Mouse (Mus musculus): ENCODE measurements around the gene Pdcd7.
"Not testable (repeated sequence)": the region's sequence is repeated elsewhere in the genome, so short reads cannot be mapped to it uniquely, and the experiment has no call there.

The Pdcd7 gene

DNA sequence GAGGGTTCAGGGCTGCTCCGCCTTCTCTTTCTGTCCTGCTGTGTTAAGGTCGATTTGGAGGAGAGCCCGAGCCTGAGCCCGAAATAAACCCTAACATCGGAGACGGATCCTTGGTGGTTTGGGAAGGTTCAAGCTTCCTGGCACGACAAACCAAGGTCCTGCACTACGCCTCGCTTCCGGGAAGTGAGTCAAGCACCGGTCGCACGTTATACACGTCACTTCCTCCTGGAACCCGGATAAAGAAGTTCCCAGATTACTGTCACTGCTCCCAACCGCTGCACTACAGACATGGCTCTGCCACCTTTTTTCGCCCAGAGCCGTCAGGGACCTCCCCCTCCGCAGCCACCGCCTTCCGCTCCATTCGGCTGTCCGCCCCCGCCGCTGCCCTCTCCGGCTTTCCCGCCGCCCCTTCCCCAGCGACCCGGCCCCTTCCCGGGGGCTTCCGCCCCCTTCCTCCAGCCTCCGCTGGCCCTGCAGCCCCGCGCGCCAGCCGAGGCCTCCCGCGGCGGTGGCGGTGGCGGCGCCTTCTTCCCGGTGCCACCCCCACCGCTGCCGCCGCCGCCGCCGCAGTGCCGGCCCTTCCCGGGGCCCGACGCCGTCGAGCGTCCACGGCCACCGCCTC, at the start of gene Pdcd7:
TSS of gene Pdcd7 (plus strand) at position 251 of the 622 bp plus-strand sequence.
- DNase-seq (ENCODE audit: low spot score in 2 of 2): peak; percentile 89 to 93

DNA sequence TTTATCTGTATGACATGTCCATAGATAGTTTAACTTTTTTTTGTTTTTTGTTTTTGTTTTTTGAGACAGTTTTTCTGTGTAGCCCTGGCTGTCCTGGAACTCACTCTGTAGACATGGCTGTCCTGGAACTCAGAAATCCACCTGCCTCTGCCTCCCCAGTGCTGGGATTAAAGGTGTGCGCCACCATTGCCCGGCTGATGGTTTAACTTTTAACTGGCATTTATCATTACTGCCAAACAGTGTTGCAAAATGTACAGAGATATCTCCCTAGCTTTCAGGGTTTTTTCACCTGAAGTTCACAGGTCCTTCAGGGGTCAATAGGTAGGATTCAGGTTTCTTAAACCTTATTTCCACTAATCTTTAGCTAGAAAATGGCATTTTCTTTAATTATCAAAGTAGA, 48.8 kb upstream of the Pdcd7 start:
- DNase-seq (ENCODE audit: low spot score in 2 of 2): no peak

DNA sequence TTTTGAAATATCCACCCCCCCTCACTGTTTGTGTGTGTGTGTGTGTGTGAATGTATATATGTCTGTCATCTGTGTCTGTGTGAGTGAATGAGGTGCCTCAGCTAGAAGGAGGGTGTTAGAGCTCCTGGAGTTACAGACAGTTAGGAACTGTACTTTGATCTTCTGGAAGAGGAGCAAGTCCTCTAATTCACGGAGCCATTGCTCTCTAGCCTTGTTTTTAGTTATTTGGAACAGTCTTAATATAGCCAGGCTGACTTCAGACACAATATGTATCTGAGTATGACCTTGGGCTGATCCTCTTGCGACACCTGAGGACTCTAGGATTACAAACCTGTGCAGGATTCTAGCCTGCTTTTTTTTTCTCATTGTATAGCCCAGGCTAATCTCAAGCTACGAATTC, 47.1 kb upstream of the Pdcd7 start:
- no peak for DNase-seq (ENCODE audit: low spot score in 2 of 2)

DNA sequence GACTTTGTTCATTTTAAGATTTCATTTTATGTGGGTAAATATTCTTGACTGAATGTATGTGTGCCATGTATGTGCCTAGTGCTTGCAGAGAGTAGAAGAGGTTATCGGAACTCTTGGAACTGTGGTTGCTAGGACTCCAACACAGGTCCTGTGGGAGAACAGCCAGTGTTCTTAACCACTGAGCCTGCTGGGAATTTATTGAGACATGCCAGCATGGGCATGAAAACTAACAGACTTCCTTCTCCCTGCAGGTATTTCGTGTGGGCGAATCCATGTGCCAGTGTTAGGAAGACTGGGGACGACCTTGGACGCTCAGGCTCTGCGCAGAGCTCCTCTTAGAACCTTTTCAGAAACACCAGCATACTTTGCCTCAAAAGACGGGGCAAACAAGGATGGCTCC, 46.3 kb upstream of the Pdcd7 start:
- DNase-seq (ENCODE audit: low spot score in 2 of 2): no peak

DNA sequence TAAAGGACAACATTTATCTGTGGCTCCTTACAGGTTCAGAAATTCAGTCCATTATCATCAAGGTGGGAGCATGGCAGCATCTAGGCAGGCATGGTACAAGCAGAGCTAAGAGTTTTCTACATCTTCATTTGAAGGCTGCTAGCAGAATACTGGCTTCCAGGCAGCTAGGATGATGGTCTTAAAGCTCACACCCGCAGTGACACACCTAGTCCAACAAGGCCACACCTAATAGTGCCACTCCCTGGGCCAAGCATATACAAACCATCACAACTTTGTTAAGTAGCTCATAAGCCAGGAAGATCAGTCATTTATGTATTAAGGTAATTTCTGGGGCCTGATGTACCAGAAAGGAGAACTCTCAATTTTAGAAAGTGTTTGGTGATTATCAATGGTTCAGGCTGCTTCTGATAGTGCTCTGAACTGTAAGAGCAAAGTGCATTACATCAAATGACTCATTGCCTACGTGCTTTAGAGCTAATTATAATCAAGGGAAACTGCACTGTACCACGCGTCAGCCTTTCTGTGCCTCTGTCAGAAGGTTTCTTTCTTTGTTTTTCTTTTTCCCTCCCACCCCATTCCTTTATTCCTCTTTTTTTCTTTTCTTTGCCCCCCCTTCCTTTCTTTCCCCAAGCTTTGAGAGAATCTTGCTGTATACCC, 43.4 kb upstream of the Pdcd7 start:
- DNase-seq (ENCODE audit: low spot score in 2 of 2): no peak

DNA sequence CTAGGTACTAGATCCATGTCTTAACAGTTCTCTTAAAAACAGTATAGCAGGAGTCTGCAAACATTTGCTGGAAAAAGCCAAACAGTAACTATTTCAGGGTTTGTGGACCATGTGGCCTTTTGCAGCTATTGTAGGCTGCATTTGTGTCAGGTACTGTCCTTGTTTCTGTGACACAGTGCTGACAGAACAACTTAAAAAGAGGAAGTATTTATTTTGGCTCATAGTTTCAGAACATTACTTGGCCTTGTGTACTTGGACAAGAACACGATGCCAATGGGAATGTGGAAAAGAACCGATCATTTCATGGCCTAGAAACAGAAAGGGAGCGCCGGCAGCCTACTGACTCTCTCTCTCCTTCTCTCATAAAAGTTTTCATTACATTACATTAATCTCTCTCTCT, 42.3 kb upstream of the Pdcd7 start:
- DNase-seq (ENCODE audit: low spot score in 2 of 2): no peak

DNA sequence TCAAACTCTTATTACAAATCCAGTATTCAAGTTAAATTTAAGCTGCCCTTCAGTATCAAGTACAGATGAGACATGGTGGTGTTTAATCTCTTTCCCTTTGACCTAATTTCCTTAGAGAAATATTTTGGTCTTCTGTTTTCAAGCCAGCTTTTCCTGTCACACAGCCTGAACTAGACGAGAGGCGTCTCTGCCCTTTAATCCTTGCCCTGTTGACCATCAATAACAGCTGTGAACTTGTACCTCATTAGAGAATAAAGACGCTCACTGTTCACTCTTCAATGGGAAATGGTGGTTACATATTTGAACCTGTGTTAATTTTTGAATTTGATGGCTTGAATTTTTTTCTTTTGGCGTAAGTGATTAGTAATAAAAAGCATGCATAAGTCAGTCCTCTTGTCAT, 41.6 kb upstream of the Pdcd7 start:
- DNase-seq (ENCODE audit: low spot score in 2 of 2): no peak

DNA sequence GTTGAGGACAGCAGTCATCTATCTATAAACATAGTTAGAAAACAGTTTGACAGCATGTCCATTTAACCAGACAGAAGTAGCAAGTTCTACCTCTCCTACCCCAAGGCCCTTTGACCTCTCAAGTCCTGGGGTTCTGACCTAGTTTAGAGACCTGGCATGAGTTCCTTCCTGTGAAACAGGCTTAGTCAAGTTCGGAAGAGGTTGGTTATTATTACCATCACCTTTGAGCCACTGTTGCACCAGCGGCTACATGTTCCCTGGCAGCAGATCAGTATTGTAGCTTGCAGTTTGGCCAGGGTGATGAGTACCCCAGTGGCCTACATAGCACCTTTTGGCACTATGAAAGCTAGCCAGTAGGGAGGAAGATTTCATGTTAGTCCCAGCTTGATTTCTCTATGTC, 39.2 kb upstream of the Pdcd7 start:
- DNase-seq (ENCODE audit: low spot score in 2 of 2): no peak

DNA sequence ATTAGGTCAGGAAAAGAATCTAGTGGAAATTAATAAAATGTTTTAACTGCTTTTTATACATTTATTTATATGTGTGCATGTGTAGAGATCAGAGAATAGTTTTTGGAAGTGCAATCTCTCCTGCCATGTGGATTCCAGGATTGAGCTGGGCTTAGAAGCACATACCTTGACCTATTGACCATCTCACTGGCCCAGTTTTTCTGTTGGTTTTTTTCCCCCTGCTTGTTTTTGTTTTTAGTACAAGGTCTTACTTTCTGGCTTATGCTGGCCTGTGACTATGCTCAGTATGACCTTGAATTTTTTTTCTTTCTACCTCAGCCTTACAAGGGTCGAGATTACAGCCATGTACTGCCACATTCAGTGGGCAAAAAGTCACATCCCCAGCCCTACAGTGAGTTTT, 37.9 kb upstream of the Pdcd7 start:
- DNase-seq (ENCODE audit: low spot score in 2 of 2): no peak

DNA sequence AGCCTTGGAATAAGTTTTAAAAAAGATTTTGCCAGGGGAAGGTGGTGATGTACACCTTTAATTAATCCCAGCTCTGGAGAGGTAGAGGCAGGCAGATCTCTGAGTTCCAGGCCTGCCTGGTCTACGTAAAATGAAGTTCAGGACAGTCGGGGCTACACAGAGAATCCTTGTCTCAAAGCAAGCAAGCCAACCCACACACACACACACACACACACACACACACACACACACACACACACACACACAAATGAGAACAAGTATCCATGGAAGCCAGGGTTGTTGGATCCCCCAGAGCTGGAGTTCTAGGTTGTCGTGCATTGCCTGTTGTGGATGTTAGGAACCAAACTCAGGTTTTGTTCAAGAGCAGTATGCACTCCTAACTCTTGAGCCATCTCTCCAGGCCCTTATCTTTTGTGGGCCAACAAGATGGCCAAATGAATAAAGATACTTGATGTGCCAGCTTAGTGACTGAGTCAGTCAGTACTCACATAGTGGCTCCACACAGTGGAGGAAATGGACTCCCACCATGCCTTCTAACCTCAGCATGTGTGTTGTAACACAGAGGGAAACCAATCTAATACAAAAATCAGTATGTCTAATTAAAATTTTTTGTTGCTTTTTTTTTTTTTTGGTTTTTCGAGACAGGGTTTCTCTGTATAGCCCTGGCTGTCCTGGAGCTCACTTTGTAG, 33.1 kb upstream of the Pdcd7 start:
- no peak for DNase-seq (ENCODE audit: low spot score in 2 of 2)

DNA sequence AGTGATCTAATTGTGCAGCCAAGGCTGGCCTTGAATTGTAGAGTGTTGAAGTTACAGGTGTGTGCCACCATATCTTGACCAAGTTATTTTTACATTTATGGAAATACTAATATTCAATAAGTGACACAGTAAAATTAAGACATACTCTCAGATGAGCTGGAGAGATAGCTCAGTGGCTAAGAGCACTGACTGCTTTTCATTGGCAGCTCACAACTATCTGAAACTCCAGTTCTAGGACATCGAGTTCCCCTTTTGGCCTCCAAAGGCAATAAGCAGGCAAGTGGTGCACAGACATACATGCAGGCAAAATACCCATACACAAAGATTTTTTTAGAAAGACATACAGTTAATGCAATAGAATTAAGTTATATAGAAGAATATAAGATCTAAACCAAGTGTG, 32.1 kb upstream of the Pdcd7 start:
- no peak for DNase-seq (ENCODE audit: low spot score in 2 of 2)

DNA sequence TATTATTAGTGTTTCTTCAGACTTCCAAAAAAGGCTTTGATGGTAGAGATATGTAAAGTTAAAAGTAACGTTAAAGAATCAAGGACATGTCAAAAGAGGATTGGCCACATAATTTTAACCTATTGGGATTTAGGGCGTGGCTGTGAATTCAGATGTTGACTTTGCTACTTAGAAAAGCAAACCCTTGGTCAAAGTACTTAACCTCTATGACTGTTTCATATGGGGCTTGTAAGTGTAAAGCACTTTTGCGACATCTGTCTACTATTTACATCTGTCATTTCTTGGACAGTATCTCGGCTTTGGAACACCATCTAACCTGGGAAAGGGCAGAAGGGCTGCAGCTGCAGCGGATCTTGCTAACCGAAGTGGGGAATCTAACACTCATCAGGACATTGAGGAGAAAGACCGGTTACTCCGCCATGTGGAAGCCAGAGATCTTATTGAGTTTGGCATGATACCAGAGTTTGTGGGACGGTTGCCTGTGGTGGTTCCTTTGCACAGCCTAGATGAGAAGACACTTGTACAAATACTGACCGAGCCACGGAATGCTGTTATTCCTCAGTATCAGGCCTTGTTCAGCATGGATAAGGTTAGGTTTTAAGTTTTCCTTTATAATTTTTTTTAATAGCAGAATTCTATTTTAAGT, 23.5 kb upstream of the Pdcd7 start:
- no peak for DNase-seq (ENCODE audit: low spot score in 2 of 2)

DNA sequence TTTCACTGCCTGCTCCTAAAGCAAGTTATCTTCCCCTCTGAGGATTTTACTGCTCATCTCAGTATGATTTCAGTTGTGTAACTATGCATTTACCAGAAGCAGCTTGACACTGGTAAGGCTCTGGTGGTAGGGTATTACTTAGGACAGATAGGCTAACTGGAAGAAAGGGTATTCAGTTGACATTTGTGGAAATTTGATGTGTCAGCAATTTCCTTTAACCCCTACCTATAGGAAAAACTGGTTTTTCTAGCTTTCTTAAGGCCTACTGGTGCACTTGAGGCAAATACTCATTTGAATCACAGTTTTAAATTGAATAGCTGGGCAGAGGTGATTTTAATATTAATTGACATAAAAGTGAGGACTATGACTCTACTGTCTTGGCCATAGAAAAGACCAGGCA, 19.9 kb upstream of the Pdcd7 start:
- no peak for DNase-seq (ENCODE audit: low spot score in 2 of 2)

DNA sequence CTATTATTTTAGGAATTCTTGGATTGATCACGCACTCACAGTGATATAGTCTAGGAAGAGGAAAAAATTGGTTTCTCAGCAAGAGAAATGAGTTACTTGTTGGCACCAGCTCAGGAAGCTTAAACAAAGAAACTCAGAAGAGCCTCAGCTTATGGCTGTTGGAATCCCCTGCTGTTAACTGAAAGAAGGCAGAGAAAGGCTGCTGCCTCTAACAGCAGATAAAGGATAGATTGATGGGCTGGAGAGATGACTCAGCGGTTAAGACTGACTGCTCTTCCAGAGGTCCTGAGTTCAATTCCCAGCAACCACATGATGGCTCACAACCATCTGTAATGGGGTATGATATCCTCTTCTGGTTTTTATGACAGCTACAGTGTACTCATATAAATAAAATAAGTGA, 18.5 kb upstream of the Pdcd7 start:
- no peak for DNase-seq (ENCODE audit: low spot score in 2 of 2)

DNA sequence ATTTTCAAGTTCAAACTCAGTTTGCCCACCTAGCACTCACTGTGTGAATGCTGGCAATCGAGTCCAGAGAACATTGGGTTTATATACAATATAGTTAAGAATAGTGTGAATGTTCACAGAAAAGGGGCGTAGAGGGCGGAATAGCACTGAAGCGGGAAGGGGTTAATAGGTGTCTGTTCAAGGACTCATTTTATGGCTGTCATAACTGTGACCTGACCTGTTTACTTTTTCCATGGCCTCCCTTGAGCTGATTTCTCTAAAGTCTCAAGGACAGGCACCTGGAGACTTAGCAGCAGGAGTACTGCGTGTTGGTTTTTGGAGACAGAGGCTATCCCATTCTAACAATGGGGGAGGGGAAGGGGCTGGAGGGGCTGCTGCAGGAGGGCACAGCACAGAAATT, 11.9 kb upstream of the Pdcd7 start:
- DNase-seq (ENCODE audit: low spot score in 2 of 2): no peak

DNA sequence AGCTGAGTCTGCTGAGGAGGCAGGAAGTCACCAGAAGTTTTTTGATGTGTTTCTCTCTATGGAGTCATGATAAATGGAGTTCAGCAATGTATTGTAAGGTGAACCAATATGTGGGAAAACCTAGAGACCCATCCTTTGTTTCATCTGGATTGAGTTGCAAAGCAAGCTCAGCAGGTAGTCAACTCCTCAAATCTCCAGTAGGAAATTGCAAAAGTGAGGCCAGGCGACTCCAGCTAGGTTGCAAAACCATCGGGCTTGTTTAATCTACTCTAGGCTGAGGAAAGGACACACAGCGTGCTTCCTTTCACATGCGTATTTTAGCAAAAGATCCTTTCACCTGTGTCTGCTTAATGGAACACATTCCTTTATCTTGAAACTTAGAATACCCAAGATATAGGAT, 6.8 kb upstream of the Pdcd7 start:
- no peak for DNase-seq (ENCODE audit: low spot score in 2 of 2)

DNA sequence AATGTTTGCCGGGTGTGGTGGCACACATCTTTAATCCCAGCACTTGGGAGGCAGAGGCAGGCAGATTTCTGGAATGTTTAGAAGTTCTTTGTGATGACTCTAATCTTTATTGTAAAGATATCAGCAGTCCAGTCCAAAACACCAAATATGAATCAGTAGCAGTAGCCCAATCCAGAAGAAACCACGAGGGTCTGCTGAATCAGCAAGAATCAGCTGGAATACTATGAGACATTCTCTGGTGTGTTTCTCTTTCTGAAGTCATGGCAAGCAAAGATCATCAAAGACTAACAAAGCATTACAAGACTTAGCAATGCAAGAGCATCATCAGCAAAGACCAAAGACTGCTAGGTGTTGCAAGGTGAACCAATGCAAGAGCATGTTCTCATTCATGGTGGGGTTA, 5.5 kb upstream of the Pdcd7 start:
- DNase-seq (ENCODE audit: low spot score in 2 of 2): no peak

DNA sequence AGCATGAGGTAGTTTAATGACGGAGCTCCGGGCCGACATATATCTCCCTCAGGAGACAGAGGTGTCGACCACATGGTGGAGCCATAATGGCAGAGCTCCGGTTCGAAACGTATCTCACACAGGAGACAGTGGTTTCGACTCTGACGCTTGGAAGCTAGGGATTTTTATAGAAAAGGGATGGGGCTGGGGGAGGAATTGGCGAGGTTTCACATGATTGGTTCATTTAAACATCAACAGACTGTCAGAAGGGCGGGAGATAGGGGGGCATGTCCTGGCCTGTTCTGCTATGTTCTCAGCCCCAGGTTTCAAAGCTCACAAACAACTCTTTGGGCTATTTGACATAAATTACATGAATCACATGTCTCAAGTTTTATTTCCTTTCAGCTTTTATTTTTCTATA, 465 bp upstream of the Pdcd7 start:
- DNase-seq (ENCODE audit: low spot score in 2 of 2): not testable (repeated sequence)

DNA sequence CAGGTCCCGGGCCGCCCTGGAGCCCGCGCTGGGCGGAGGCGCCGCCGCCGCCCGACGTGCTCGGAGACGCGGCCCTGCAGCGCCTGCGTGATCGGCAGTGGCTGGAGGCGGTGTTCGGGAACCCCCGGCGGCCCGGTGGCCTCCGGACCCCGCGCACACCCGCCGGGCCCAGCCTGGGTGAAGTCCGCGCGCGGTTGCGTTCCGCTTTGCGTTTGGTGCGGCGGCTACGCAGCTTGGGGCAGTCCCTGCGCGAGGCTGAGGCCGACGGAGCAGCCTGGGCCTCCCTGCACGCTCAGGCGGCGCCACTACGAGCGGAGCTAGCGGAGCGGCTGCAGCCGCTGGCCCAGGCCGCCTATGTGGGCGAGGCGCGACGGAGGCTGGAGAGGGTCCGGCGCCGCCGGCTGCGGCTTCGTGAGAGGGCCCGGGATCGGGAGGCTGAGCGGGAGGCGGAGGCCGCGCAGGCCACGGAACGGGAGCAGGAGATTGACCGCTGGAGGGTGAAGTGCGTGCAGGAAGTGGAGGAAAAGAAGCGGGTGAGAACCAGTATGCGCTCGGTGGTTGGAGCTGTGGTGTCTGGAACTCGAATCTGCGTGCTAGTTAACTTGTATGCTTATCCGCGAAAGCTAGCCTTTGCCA, 690 bp downstream of the Pdcd7 start:
- DNase-seq (ENCODE audit: low spot score in 2 of 2): peak in 1 of 2 experiments; percentile 45

DNA sequence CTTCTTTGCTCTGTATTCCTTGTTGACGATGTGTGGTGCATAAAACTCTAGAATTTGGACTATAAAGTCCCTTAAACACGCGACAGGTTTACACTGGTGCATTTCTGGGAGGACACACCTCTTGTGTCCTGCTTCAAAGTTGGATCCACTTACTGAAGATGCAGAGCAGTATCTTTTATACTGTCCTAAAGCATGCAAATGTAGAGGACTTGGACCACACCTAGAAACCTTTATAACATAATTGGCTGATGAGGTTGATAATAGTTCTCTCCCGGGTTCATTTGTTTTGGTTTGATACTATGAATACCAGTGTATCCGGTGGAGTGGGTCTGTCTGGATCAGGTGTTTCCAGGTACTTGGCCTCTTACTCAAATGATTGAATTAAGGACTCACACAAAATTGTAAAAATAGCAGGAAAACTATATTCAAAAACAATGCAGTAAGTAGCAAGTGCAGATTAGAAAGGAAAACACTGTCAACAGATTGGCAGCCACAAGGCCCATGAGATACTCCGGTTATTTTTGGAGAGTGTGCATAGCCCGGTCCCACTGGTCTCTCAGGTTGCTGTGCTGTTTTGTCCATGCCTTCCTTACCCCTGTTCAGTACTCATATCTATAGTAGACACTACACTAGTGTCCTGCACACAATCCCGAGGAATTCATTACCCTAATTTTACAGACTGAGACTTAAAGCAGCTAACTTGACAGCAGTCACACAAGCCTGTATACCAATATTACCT, 1.4 kb downstream of the Pdcd7 start:
- DNase-seq (ENCODE audit: low spot score in 2 of 2): no peak

DNA sequence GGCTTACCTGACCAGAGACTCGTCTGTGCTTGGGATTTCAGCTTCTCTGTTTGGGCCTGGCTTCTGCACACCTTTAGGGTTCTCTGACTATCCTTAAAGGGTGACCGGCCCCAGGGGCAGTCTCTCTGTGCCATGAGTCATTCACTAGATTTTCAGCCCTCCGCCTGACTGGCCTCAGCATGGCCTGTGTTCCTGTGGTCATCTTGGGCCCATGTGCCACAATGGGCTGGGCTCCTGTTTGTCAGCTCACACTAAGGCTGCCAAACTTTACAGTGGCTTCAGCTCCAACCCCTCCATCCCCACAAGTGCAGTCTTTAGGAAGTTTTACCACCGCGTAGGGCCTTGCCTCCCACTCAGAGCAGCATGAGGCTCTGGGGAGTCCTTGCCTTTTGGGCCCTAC, 7.3 kb downstream of the Pdcd7 start:
- DNase-seq (ENCODE audit: low spot score in 2 of 2): no peak

DNA sequence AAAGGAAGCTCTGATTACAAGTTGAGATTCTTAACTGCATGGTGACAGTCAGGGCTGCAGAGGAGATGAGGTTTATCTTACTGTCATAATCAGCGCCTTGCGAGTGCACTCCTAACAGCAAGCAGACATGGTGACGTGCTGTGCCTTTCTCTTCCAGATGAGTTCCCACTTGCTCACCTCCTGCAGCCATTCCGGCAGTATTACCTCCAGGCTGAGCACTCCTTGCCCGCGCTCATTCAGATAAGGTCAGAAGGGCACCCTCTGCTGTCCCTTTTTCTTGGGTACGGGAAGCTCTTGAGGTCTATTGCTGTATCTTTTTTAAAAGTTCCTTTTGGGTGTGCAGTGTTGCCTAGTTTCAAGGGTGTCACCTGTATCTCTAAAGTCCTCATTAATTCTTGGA, 10.7 kb downstream of the Pdcd7 start:
- no peak for DNase-seq (ENCODE audit: low spot score in 2 of 2)
